Mouse (Mus musculus) frontal cortex, postnatal 36 days (tissue): Measurements from ENCODE around the gene Tacc3.

Source experiments
- DNase-seq, 2 experiments: peaks; one replicate each; pipeline ENCODE4 v3.0.0; 2022; ENCODE audit warnings: low spot score in 2 of 2

Tacc3 gene

DNA sequence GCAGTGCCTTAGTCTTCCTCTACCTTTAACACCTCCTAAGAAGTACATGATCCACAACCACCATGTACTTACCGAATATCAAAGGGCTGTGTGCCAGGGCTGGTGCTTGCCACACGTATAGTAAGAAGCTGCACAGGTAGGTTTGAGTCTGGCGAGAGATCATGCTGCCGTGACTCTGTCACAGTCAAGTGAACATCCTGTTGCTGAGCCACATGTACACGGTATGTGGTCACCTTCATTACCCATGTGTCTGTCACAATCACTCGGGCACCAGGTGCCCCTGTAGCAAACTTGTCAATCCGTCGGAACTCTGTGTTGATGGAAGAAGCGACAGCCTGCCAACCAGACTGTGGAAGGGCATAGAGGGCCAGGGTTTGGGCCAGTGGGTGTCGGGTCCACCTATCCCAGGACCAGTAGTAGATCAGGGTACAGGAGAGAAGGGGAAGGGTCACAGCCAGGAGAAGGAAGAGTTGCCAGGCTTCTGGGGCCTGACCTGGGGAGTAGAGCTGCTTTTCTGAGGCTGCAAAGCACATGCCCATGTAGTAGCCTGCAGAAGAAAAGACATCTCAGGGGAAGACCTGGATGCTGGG is 2.6 kb upstream of the Tacc3 start:
- DNase-seq = no peak

DNA sequence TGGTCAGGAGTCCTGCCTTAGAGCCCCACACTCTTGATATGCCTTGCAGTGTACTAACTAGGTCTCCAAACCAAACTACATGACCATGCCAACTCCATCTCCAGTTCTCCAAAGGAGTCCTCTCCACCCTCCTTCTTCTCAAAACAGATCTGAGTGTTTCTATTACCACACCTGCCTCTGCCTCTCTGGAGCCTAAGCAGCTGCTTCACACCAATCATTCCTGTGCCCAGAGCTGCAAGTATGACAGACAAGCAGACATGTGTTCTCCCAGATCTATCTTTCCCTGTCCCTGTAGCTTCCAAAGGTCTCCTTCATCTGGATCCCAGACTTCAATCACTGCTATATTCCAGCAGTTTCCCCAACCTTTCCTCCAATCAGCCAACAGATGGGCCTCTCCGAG is 1.2 kb upstream of the Tacc3 start:
- no peak for DNase-seq

GRCm38 (mm10) chr5:33657251-33657786 is 609 bp upstream of the Tacc3 start:
- DNase-seq = no peak

DNA sequence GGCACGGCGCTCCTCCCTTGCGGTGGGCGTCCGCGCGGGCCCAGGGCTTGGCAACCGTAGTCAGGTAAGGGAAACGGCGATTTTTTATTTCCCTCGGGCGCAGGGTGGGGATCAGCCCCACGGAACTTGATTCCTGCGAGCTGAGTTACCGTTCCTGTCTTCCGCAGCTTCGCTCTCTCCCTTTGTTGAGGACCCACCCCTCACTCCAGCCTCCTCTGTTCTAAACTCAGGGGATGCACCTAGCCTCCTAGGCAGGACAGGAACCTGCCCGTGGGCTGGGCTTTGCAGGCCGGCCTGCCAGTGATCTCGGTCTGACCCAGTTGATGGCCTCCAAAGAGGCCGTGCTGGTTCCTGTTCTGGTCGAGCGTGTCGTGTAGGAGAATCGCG is 729 bp downstream of the Tacc3 start:
- no peak for DNase-seq

DNA sequence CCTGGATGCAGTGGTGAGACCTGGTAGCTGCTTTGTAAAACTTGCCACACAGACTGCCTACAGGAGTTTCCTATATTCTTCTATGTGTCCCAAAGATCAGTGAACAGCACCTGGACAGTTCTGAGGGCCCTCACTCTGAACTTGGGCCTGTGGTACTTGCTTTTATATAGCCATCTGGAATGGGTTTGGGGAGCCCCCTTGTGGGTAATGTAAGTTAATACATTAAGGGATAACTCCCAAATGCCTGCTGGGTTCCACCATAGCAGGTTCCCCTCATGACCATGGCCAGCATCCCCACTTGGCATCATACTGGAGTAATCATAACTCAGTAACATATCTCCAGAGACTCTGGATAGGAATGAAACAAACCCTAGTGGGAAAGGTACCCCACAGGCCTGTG is 10.3 kb downstream of the Tacc3 start:
- DNase-seq = no peak

GRCm38 (mm10) chr5:33671659-33672058 is 13.7 kb downstream of the Tacc3 start:
- no peak for DNase-seq

DNA sequence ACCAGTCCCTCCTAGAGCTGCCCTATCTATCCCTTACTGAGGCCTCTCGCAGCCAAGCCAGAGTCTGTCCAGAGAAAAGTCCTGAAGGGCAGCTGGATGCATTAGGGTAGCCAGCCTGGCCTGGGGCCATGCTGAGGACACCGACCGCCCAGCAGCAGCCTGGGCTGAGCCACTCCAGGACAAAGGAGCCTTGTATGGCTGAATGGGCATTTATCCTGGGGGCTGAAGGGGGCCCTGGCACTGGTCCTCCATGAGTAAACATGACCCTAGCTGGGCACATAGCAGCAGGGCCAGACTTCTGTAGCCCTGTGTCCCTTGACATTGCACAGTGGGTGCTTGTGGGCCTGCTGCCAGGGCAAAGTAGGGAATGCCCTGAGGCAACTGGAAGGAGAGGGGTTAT is 16.5 kb downstream of the Tacc3 start:
- peak in 1 of 2 experiments; percentile 51 for DNase-seq

DNA sequence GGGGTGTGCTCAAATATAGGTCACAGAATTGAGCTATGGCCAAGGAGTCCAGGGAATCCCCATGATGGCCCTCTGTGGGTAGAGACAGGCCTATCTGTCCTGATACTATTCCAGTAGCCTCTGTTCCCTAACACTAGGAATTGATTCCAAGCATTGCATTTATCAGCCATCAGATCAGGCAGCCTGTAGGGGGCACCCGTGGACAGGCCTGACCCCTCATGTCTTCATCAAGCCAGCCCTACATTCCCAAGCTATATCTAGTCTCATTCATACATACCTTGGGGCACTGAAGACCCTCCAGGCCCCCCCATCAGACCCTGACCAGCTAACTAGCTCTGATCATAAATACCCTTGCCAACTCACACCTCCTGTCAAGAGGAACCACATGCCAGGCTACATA is 18.0 kb downstream of the Tacc3 start:
- DNase-seq = peak; percentile 53 to 54

DNA sequence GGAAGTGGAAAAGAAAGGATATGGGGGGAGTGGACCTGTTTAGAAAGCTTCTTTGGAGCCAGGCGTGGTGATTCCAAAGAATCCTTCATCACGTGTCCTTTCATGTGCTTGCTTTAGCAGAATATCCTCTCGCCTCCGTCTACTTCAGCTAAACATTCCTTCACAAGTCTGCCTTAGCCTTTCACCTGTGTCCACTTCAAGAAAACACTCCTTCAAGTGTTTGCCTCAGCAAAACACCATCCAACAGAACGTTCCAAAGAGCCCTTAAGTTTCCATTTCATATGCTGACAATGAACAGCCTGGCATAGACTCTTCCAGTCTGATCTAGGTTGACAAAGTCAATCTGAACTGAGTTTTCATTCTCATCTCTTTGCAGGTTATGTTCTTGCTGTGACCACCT is 20.3 kb downstream of the Tacc3 start:
- no peak for DNase-seq

DNA sequence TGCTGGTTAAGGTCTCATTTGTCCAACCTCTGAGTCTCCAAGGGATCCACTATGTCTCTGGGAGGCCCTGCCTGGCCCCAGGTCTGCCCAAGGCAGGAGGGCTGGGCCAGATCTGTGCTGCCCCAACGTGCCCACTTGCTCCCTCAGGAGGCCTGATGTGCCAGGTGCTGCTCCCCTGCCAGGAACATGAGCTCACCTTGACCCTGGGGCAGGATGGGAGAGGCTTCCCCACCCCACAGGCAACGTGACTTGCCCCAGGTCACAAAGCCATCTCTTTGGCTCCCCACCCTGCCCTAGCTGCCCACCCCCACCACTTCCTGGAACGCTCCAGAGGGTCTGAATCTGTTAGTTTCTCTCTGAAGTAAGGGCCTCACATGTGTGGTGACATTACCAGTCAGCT is 23.1 kb downstream of the Tacc3 start:
- DNase-seq = no peak

- no peak for DNase-seq
Observed at GRCm38 (mm10) chr5:33681611-33682388, 23.9 kb downstream of the Tacc3 start.

- DNase-seq = no peak
Observed at GRCm38 (mm10) chr5:33682963-33683362, 25.0 kb downstream of the Tacc3 start.

DNA sequence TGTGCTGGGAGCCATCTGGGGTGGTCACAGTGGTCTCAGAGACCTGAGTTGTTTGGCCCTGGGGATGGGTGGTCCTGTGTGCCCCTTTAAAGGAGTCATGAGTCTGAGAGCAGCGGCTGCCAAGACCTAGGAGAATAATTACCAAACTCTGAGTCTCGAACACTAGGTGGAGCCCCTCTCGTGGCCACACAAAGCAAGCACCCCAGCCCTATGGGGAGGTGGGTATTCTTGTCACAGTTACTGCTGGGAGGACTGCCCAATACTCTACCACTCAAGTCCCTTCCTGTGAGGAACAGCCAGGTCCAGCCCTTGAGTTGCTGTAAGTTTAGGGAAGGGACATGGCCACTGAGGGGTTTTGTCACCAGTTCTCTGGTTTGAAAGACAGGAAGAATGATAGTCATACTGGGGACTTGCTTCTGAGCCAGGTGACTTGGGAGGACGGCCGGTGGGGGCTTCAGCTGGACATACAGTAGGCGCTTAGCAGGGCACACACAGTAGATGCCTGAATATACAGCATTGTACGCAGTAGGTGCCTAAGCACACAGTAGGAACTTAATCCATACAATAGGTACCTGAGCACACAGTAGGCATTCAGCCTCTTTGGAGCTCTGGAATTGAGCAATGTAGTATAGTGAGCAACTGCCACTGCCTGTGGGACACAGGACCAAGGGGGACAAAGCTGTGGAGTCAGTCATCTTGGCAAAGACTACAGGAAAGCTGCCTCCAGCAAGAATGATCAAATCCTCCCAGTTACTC is 26.1 kb downstream of the Tacc3 start:
- peak; percentile 30 to 59 for DNase-seq

DNA sequence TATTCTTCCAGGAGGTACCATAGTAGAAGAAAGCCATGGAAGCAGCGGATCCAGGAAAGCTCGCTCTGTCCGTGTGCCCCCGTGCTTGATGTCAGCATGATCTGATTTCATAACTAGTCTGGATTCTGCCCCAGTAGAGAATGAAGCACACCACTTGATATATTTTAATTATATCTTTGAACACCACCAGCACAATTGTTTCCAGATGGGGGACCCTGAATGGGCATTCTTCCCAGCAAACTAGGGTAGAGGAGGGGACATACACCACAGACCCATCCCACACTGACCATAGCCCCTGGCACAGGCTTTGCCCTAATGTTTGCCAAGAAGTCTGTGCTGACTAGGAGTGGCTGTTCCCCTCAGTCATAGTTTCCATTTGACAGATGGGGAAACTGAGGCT is 27.0 kb downstream of the Tacc3 start:
- no peak for DNase-seq

- DNase-seq = no peak
Observed at GRCm38 (mm10) chr5:33687142-33687541, 29.2 kb downstream of the Tacc3 start.

DNA sequence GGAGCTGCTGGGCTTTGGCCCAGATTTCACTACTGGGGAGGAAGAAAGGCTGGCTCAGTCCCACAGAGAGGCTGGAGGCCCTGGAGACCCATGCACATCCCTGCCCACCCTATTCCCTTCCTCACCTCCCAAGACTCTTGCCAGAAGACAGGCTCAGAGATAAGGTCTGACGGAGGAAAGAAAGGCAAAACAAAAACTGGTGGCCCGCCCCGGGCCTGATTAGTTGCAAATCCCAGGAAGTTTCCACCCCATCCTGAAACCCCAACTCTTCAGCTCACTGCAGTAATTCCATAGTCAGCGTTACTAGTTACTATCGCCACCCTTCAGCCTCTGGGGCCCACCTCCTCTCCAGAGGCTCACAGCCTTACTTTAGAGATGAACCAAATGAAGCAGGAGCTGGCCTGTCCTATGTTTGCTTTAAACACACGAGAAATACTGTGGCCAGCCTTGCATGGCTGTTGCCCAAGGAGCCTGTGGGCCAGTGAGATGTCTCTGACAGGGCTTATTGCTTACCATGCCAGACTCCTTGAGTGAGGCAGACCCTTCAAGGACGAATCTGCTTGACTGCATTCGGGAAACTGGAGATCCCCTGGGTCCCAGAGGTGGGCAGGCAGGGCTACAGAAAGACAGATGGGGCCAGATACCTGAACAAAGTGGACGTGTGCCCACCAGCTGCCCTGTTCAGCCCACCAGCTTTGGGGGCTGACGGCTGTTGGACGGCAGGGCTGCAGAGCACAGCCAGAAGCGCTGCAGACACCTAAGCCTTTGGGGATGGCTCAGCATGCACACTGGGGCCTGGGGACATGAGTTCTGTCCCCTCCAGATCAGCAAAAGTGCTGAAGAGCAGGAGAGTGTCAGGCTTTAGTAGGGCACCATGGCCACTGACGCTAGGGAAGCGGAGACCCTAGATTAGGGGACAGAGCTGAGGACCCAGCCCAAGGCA is 30.6 kb downstream of the Tacc3 start:
- DNase-seq = no peak

DNA sequence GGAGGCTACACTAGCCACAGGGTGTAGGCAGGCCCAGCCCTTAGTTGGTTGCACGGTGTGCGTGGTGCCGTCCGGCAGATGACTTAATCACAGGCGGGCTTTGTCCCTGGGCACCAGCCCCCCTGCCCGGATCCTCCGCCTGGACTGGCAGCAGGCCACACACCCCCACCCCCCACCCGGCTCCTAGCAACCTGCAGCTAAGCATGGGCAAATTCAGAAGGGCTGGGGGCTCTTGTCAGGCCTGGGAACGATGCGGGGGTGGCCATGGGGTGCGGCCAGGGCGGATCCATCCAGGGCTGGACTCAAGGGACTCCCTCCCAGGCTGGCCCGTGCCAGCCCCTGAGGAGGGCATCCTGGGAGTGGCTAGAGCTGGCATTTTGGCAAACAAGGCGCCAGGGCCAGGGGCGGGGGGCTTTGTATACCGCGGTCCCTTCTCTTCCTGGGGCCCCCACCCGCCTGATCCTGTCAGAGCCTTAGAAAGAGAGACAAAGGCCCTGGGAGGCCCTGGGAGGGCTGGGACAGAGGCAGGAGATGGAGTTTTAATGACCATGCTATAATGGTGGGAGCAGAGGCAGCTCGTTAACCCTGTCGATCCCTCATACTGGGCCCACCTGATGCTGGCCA is 31.4 kb downstream of the Tacc3 start:
- DNase-seq = no peak

- no peak for DNase-seq
Observed at GRCm38 (mm10) chr5:33689852-33690645, 32.1 kb downstream of the Tacc3 start.

- no peak for DNase-seq
Observed at GRCm38 (mm10) chr5:33692393-33692792, 34.5 kb downstream of the Tacc3 start.

DNA sequence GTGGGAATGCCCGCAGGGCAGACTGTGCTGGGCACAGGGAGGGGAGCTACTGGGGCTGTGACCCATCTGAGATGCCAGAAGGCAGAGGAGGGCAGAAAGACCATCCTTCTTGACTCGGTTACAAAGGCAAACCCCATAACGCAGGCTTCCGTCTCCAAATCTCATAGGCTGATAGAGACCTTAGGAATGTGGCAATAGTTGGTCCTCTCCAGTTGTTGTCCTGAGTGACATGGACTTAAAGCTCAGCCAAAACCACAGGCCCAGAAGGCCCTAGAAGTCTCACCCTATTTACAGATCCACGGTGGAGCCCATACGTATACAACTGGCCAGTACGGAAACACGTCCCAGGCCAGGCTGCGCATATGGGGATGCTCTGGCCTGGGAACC is 36.5 kb downstream of the Tacc3 start:
- DNase-seq = no peak
